Mouse (Mus musculus) heart, postnatal 0 days (tissue): ENCODE measurements at regions not wholly inside any gene's neighbourhood (a gene's known extent, or its start where the extent isn't known, plus 50 kb on each side); places are given as distances from the start of the nearest gene placed in this dataset.
"Not testable (repeated sequence)": the region's sequence is repeated elsewhere in the genome, so short reads cannot be mapped to it uniquely, and the experiment has no call there.

Experiments
- CTCF ChIP-seq: IDR thresholded peaks from 2 replicates; pipeline ENCODE4 v1.5.1; 2016; ENCODE audit warnings: antibody characterized with exemption, control low read depth, low read depth
- EP300 ChIP-seq: IDR thresholded peaks from 2 replicates; pipeline ENCODE4 v1.6.1; 2016; ENCODE audit warnings: antibody characterized with exemption, low read depth

DNA sequence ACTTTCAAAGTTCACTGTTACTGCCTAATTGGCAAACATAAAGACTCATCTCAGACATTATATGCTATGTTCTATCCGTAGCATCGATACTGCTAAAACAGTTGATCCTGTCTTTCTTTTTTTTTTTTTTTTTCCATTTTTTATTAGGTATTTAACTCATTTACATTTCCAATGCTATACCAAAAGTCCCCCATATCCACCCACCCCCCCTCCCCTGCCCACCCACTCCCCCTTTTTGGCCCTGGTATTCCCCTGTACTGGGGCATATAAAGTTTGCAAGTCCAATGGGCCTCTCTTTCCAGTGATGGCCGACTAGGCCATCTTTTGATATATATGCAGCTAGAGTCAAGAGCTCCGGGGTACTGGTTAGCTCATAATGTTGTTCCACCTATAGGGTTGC, 370.6 kb downstream of the Sec16b start:
- TF ChIP-seq EP300, CTCF: not testable (repeated sequence)
